Mouse (Mus musculus) limb, embryonic 10.5 days (tissue): ENCODE measurements around the gene Srrm1. TPM values are rescaled to one million over a fixed set of nuclear protein-coding genes. Genes with fewer than 3 reads are reported as not detected.
"Not testable (repeated sequence)": the region's sequence is repeated elsewhere in the genome, so short reads cannot be mapped to it uniquely, and the experiment has no call there.

Experiments used
- DNase-seq: peaks from one replicate; pipeline ENCODE4 v3.0.0-alpha.2; 2017; ENCODE audit warnings: low spot score
- H3K27ac ChIP-seq: fragments of 300-500 bp; sonication (generic); 2 replicates; pipeline ENCODE4 v1.5.1; 2016; ENCODE audit warnings: mild to moderate bottlenecking
- H3K27me3 ChIP-seq: fragments of 300-500 bp; sonication (generic); 2 replicates; pipeline ENCODE4 v1.6.1; 2016; ENCODE audit warnings: low read depth, mild to moderate bottlenecking; ENCODE audit not compliant: poor library complexity, severe bottlenecking
- H3K36me3 ChIP-seq: fragments of 300-500 bp; sonication (generic); 2 replicates; pipeline ENCODE4 v1.6.1; 2016; ENCODE audit warnings: mild to moderate bottlenecking, moderate library complexity
- H3K4me1 ChIP-seq: fragments of 300-500 bp; sonication (generic); 2 replicates; pipeline ENCODE4 v1.6.1; 2016
- H3K4me3 ChIP-seq: fragments of 300-500 bp; sonication (generic); 2 replicates; pipeline ENCODE4 v1.5.1; 2016; ENCODE audit warnings: mild to moderate bottlenecking, moderate library complexity
- H3K9me3 ChIP-seq: fragments of 300-500 bp; sonication (generic); replicated peaks from 2 replicates; pipeline ENCODE4 v1.6.1; 2016; ENCODE audit warnings: mild to moderate bottlenecking
- WGBS: fragments of 180-500 bp; shearing (Covaris S2); methylation state at CpG from one replicate; pipeline ENCODE4 v1.1.7; 2016; 5-methylcytosine and 5-hydroxymethylcytosine counted together
- polyA plus RNA-seq: library from polyadenylated mRNA; unstranded; fragments of >200 nt; fragmentation: Nextera tagmentation; extraction: Ambion mirVana; gene quantifications from 2 replicates; pipeline ENCODE4 v1.2.1, GENCODE M21; 2016

Gene Srrm1
- polyA plus RNA-seq, 1 experiment from 2014 or later: 233 TPM

DNA sequence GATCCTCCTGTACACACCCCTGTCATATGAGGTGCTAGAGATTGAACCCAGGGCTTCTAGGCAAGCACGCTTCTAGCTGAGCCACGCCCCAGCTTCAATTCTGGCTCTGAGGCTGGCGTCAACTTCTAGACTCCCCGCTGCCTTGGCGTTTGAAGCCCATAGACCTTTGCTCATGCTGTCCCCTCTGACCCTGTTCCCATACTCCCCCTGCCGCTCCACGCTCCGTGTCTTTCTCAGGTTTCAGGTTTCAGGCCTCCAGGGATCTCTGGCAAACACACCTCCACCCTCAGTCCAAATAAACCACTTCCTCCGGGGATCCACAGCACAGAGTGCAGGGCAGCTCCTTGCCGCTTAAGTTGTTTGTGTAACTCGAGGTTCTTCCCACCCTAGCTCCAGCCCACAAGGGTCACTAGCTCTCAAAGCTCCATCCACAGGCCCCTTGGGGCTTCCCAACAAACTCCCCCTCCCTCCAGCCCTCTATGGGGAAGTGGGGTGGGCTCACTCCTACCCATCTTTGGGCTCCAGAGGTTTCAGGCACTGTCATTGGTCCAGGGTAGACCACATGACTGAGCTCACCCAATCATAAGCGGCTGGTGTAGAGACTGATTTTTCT, 60.5 kb downstream of the Srrm1 start:
- 0 out of 2 replicates have a peak, but pooled peaks cover 4% of the 10 kb centered on the region for H3K27me3 ChIP-seq
- H3K4me3 ChIP-seq: peak overlapping the region; percentile 36
- H3K36me3 ChIP-seq: no peaks in the 10 kb centered on the region
- WGBS: 7% methylated on average over 12 of the region's 12 CpGs
- peaks cover 24% of the 10 kb centered on the region for H3K4me1 ChIP-seq
- H3K9me3 ChIP-seq: no peaks in the 10 kb centered on the region
- DNase-seq: peak; percentile 71
- H3K27ac ChIP-seq: peak overlapping the region; percentile 81

DNA sequence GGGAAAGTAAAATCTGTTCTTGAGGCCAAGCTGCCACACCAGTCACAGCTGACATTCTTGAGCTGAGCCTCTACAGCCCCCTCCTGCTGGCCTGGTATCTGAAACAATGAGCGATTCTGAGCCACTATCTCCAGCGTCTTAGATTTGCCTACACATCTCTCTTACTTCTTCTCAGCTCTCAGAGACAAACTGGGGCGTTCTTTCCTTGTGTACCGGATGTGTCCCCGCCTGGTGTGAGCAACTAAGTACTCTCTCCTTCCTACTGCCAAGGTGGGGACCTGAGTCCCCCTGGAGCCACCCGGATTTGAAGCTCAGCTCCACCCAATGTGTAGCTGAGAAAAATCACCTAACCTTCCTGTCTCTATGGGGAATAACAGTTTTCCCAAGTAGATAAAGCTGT, 61.3 kb downstream of the Srrm1 start:
- H3K4me3 ChIP-seq: no peak overlapping the region
- peak overlapping the region; percentile 26; the same call in 1 of the 2 replicates for H3K27ac ChIP-seq
- H3K27me3 ChIP-seq: 0 out of 2 replicates have a peak, but pooled peaks cover 6% of the 10 kb centered on the region
- no peak for DNase-seq
- H3K9me3 ChIP-seq: no peaks in the 10 kb centered on the region
- WGBS: 59% methylated on average over 6 of the region's 6 CpGs
- H3K36me3 ChIP-seq: no peaks in the 10 kb centered on the region
- peaks cover 21% of the 10 kb centered on the region for H3K4me1 ChIP-seq

DNA sequence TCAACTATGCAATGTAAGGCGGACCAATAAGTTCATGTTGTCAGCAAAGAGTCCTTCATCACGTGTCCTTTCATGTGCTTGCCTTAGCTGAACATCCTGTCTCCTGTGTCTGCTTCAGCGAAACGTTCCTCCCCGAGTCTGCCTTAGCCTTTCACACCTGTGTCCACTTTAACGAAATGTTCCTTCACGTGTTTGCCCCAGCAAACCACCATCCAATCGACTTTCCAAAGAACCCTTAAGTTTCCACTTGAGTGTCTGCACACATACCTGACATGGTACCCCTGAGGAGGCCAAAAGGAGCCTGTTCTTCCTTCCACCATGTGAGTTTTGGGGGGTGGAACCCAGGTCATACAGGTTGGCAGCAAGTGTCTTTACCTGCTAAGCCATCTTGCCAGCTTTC, 61.9 kb downstream of the Srrm1 start:
- no peak overlapping the region for H3K27ac ChIP-seq

DNA sequence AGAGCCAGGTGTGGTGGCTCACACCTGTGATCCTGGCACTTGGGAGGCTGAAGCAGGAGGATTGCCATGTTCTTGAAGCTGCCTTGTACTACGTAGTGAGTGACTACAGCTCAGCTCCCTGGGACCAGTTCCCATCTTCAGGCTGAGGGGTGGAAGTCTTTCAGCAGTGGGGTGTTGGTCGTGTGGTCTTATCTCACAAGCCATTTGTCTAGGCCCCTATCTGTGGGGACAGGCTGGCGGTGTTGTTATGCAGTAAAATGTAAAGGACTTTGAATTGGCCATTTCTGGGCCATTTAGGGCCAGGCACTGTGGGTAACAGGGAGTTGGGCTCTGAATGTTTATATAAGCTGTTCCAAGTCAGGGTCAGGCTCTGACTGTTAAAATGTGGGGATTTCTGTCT, 65.1 kb downstream of the Srrm1 start:
- DNase-seq: no peak
- H3K4me1 ChIP-seq: peaks cover 30% of the 10 kb centered on the region
- H3K27ac ChIP-seq: no peak overlapping the region
- H3K4me3 ChIP-seq: no peak overlapping the region
- no peaks in the 10 kb centered on the region for H3K36me3 ChIP-seq
- H3K9me3 ChIP-seq: no peaks in the 10 kb centered on the region
- 30% methylated on average over 3 of the region's 3 CpGs for WGBS
- 0 out of 2 replicates have a peak, but pooled peaks cover 11% of the 10 kb centered on the region for H3K27me3 ChIP-seq

More for the DNA sequence above, 61.9 kb downstream of the Srrm1 start:
- 88% methylated on average over 8 of the region's 8 CpGs for WGBS
- Histone ChIP-seq H3K27me3 (0 out of 2 replicates have a peak, but pooled peaks cover 11% of the 10 kb centered on the region), H3K4me3 (no peak overlapping the region), H3K4me1 (peaks cover 23% of the 10 kb centered on the region), H3K36me3 (no peaks in the 10 kb centered on the region), H3K9me3 (no peaks in the 10 kb centered on the region)
- no peak for DNase-seq

DNA sequence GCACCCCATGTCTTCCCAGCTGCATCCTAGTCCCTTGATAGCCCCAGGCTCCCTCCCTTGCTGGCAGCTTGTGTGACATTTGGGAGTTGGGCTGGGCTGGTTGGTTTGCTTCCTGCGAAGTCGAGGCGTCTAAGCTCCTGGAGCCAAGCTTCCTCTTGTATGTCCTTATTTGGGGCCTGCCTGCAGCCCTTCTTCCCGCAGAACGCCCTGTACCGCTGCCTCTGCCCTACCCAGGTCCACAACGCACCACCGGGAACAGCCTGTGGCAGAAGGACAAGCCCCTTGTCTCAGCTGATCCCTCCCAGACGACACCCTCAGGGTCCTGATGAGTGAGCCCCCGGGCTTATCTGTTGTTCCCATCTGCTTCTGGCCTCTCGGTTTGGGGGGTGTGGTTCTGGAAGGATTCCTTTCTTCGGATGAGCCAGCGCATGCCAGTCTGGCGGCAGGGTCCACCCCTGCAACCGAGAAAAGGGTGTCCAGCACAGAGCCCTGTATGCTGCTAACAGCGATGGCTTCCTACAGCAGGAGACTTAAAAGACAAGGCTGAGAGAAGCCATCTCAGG, 66.2 kb downstream of the Srrm1 start:
- H3K27ac ChIP-seq: peak overlapping the region; percentile 56
- DNase-seq: no peak
- no peaks in the 10 kb centered on the region for H3K9me3 ChIP-seq
- H3K27me3 ChIP-seq: 0 out of 2 replicates have a peak, but pooled peaks cover 11% of the 10 kb centered on the region
- peaks cover 21% of the 10 kb centered on the region for H3K4me1 ChIP-seq
- 4% methylated on average over 16 of the region's 16 CpGs for WGBS
- H3K4me3 ChIP-seq: peak overlapping the region; percentile 4; the same call in 1 of the 2 replicates
- H3K36me3 ChIP-seq: no peaks in the 10 kb centered on the region

DNA sequence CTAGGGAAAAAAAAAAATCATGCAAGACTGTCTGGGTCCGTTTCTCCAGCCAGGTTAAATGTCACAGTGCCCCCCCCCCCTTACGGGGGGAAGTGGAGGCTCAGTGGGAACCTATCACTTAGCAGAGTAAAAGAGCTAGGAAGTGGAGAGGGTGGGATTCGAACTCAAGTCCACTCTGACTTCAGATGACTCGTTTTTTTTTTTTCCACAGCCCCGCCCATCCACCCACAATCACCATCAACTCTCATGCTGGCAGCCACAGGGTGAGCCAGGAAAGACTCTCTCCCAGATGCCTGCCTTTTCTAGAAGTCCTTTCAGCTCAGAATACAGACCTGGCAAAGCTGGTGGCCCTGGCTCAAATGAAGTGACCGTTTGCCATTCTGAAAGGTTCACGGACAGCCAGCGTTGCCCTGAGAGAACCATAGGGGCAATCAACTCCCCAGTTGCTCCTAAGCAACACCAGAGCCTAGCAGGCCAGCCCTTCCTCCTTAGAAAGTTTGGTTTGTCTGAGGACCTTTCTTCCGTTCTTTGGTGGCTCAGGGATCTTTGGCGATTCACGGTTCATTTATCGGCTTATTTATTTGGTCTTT, 67.0 kb downstream of the Srrm1 start:
- Histone ChIP-seq H3K9me3 (no peaks in the 10 kb centered on the region), H3K27me3 (0 out of 2 replicates have a peak, but pooled peaks cover 11% of the 10 kb centered on the region), H3K4me3 (no peak overlapping the region), H3K36me3 (no peaks in the 10 kb centered on the region), H3K27ac (no peak overlapping the region), H3K4me1 (peaks cover 15% of the 10 kb centered on the region)
- no peak for DNase-seq
- 54% methylated on average over 12 of the region's 12 CpGs for WGBS

DNA sequence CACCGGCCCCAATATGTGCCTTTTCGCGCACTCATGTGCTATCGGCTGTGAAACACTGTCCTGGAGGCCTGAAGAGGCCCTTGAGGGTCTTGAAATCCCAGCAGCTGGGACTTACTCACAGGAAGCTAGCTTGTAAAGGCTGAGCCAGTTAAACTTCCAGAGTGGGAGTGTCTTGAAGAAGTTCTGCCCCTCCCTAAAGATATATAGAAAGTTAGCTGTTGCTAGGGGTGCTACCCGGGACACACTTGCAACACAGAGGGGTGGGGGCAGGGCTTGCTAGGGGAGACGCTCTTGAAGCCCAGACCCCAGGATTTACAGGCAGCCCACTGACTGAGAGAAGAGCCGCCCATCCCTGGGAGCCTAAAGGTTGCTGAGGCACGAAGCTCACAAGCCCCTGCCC, 67.7 kb downstream of the Srrm1 start:
- H3K27ac ChIP-seq: no peak overlapping the region
- no peak overlapping the region for H3K4me3 ChIP-seq
- 61% methylated on average over 8 of the region's 8 CpGs for WGBS
- H3K36me3 ChIP-seq: no peaks in the 10 kb centered on the region
- no peaks in the 10 kb centered on the region for H3K9me3 ChIP-seq
- peaks cover 15% of the 10 kb centered on the region for H3K4me1 ChIP-seq
- DNase-seq: no peak
- 0 out of 2 replicates have a peak, but pooled peaks cover 11% of the 10 kb centered on the region for H3K27me3 ChIP-seq

DNA sequence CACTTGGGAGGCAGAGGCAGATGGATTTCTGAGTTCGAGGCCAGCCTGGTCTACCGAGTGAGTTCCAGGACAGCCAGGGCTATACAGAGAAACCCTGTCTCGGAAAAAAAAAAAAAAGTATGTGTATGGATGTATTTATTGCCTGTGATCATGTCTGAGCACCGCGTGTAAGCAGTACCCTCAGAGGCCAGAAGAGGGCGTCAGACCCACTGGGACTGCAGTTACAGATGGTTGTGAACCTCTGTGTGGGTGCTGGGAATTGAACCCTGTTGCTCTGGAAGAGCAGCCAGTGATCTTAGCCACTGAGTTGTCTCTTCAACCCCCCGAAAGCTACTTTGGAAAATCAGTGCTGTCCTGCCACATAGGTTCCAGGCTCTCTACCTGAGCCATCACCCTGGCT, 69.2 kb downstream of the Srrm1 start:
- Histone ChIP-seq H3K4me1 (peaks cover 15% of the 10 kb centered on the region), H3K27me3 (0 out of 2 replicates have a peak, but pooled peaks cover 11% of the 10 kb centered on the region), H3K9me3 (no peaks in the 10 kb centered on the region), H3K4me3 (no peak overlapping the region), H3K27ac (no peak overlapping the region), H3K36me3 (no peaks in the 10 kb centered on the region)
- 83% methylated on average over 7 of the region's 7 CpGs for WGBS
- no peak for DNase-seq

DNA sequence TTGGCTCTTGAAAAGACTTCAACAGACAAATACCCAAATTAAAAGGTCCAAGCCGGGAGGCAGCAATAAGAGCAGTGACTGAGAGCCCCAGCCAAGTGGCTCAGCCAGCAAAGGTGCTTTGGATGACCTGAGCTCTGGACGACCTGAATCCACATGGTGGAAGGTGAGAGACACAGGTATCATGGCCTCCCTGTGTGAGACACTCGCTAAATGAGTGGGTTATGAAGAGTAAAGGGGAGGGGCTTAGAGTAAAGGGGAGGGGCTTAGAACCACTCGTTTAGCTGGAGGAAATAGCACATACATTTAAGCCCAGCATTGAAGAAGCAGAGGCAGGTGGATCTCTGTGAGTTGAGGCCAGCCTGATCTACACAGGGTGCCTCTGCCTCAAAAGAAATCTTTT, 69.7 kb downstream of the Srrm1 start:
- WGBS: 81% methylated on average over 4 of the region's 4 CpGs
- H3K4me1 ChIP-seq: peaks cover 15% of the 10 kb centered on the region
- no peak for DNase-seq

DNA sequence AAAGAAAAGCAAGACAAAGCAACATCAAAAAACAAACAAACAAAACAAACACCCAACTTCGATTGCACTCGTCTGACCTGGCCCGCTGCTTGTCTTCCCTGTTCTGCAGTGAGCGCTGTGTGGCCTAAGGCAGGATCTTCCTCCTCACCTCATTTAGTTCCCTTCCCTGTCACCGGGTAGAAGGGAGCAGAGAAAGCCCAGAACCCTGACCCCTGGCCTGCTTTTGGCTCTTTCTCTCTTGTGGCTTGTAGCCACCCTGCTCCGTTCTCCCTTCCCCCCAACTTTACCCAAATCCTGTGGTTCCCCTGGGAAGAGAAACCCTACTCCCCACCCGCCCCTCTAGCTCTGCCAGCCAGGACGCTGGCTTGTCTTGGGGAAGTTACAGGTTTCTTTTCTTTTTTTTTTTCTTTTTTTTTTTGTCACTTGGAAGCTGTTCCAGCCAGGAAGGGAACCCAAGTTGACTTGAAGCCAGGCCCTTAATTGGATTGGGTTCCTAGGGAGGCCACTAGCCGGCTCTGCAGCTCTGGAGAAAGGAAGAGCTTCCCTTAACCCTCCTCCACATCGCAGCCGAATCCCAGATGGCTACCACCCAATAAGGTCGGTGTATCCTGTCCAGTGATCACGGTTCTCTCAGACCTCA, 70.3 kb downstream of the Srrm1 start:
- 51% methylated on average over 13 of the region's 13 CpGs for WGBS
- H3K27ac ChIP-seq: no peak overlapping the region
- H3K9me3 ChIP-seq: no peaks in the 10 kb centered on the region
- no peaks in the 10 kb centered on the region for H3K36me3 ChIP-seq
- peaks cover 15% of the 10 kb centered on the region for H3K4me1 ChIP-seq
- no peak overlapping the region for H3K4me3 ChIP-seq
- H3K27me3 ChIP-seq: 0 out of 2 replicates have a peak, but pooled peaks cover 8% of the 10 kb centered on the region
- no peak for DNase-seq

More for the DNA sequence above, 69.7 kb downstream of the Srrm1 start:
- no peaks in the 10 kb centered on the region for H3K9me3 ChIP-seq
- 0 out of 2 replicates have a peak, but pooled peaks cover 11% of the 10 kb centered on the region for H3K27me3 ChIP-seq
- no peak overlapping the region for H3K4me3 ChIP-seq
- no peak overlapping the region for H3K27ac ChIP-seq
- no peaks in the 10 kb centered on the region for H3K36me3 ChIP-seq

DNA sequence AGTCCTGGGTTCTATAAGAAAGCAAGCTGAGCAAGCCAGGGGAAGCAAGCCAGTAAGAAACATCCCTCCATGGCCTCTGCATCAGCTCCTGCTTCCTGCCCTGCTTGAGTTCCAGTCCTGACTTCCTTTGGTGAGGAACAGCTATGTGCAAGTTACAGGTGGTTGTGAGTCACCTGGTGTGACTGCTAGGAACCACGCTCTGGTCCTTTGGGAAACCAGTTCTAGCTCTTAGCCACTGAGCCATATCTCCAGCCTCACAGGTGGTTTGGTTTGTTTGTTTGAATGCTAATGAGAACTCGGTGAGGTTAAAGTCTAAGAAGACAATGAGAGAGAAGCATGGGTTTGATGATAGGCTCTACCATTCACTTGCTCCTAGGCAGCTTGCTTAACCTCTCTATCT, 73.1 kb downstream of the Srrm1 start:
- not testable (repeated sequence) for H3K4me1 ChIP-seq, H3K36me3 ChIP-seq, H3K27ac ChIP-seq, H3K4me3 ChIP-seq, DNase-seq, H3K9me3 ChIP-seq, H3K27me3 ChIP-seq
- 78% methylated on average over 2 of the region's 2 CpGs for WGBS

DNA sequence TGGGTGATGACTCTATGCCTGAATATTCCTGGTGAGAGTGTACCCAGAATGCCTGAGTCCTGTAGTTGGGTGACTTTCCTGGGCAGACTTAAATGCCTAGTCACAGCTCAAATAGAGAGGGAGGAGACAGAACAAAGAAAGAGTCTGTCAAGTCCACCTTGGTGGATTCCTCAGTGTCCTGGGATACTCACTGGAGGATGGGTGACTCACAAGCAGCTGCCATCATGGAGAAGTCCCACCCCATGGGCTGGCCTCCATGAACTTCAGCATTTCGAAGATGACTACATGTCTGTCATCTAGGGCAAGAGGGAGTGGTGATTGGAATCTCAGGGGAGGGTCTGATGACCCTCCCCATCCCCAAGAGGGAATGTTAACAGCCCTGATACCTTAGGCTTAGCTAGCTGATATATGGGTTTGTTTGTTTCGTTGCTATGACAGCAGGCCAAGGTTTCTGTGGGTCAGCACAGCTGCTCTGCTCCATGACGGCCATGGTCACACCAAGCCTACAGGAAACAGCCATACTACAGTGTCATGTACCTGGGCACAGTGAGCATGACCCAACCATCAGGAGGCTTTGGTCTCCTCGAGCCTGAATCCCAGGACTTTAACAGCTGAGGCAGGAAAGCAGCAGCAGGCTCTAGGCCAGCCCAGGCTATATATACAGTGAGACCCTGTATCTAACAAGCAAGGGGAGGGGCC, 76.3 kb downstream of the Srrm1 start:
- H3K27ac ChIP-seq: no peak overlapping the region
- no peak overlapping the region for H3K4me3 ChIP-seq
- H3K4me1 ChIP-seq: peaks cover 11% of the 10 kb centered on the region
- H3K36me3 ChIP-seq: no peaks in the 10 kb centered on the region
- no peak for DNase-seq
- peaks cover 20% of the 10 kb centered on the region; the same call in 1 of the 2 replicates for H3K27me3 ChIP-seq
- WGBS: 60% methylated on average over 4 of the region's 4 CpGs
- H3K9me3 ChIP-seq: no peaks in the 10 kb centered on the region
